Mouse (Mus musculus): ENCODE measurements around the gene Asf1b. TPM values are rescaled to one million over a fixed set of nuclear protein-coding genes. Genes with fewer than 3 reads are reported as not detected.

Gene Asf1b
- polyA plus RNA-seq, 1 experiment from 2014 or later = 83.0 TPM

GRCm38 (mm10) chr8:83917566-83917965, 37.7 kb upstream of the Asf1b start:
- whole genome bisulfite sequencing = 80% methylated on average over 6 of the region's 6 CpGs
- no peak overlapping the region for H3K9ac ChIP-seq (replicated peaks; ENCODE audit: low read length)
- H3K36me3 ChIP-seq (replicated peaks; ENCODE audit: control insufficient read depth, insufficient read depth, low read depth, low read length) = peaks cover 3% of the 10 kb centered on the region

GRCm38 (mm10) chr8:83921558-83921957, 33.7 kb upstream of the Asf1b start:
- peak; percentile 89 for DNase-seq (ENCODE audit: low spot score)
- Histone ChIP-seq H3K4me1 (ENCODE audit: control insufficient read depth, insufficient read depth, low read length) (no peaks in the 10 kb centered on the region), H3K4me2 (ENCODE audit: low read depth, low read length) (no peak overlapping the region), H3K27me3 (ENCODE audit: control insufficient read depth, insufficient read depth, low read length) (no peaks in the 10 kb centered on the region), H3K9me3 (replicated peaks; ENCODE audit: control insufficient read depth, low read length) (no peaks in the 10 kb centered on the region), H3K4me3 (ENCODE audit: low read depth, low read length) (no peak overlapping the region), H3K27ac (replicated peaks; ENCODE audit: low read depth, low read length) (no peak overlapping the region), H3K36me3 (replicated peaks; ENCODE audit: control insufficient read depth, insufficient read depth, low read depth, low read length) (peaks cover 7% of the 10 kb centered on the region), H3K9ac (replicated peaks; ENCODE audit: low read length) (no peak overlapping the region)
- no peak for ATAC-seq (replicated peaks; ENCODE audit: insufficient number of reproducible peaks, low FRiP score, low TSS enrichment, low read depth)
- WGBS = 63% methylated on average over 3 of the region's 3 CpGs

More at GRCm38 (mm10) chr8:83917566-83917965, 37.7 kb upstream of the Asf1b start:
- no peak overlapping the region for H3K4me2 ChIP-seq (ENCODE audit: low read depth, low read length)
- no peaks in the 10 kb centered on the region for H3K27me3 ChIP-seq (ENCODE audit: control insufficient read depth, insufficient read depth, low read length)
- ATAC-seq (replicated peaks; ENCODE audit: insufficient number of reproducible peaks, low FRiP score, low TSS enrichment, low read depth) (no peak), DNase-seq (ENCODE audit: low spot score) (no peak)
- no peaks in the 10 kb centered on the region for H3K9me3 ChIP-seq (replicated peaks; ENCODE audit: control insufficient read depth, low read length)
- no peak overlapping the region for H3K27ac ChIP-seq (replicated peaks; ENCODE audit: low read depth, low read length)
- no peak overlapping the region for H3K4me3 ChIP-seq (ENCODE audit: low read depth, low read length)
- H3K4me1 ChIP-seq (ENCODE audit: control insufficient read depth, insufficient read depth, low read length) = peaks cover 3% of the 10 kb centered on the region; the same call in 1 of the 2 replicates

- no peak for ATAC-seq (replicated peaks; ENCODE audit: insufficient number of reproducible peaks, low FRiP score, low TSS enrichment, low read depth)
- Histone ChIP-seq H3K9ac (replicated peaks; ENCODE audit: low read length) (no peak overlapping the region), H3K9me3 (replicated peaks; ENCODE audit: control insufficient read depth, low read length) (no peaks in the 10 kb centered on the region), H3K4me1 (ENCODE audit: control insufficient read depth, insufficient read depth, low read length) (no peaks in the 10 kb centered on the region), H3K4me3 (ENCODE audit: low read depth, low read length) (no peak overlapping the region), H3K4me2 (ENCODE audit: low read depth, low read length) (no peak overlapping the region), H3K27ac (replicated peaks; ENCODE audit: low read depth, low read length) (no peak overlapping the region), H3K36me3 (replicated peaks; ENCODE audit: control insufficient read depth, insufficient read depth, low read depth, low read length) (peaks cover 7% of the 10 kb centered on the region), H3K27me3 (ENCODE audit: control insufficient read depth, insufficient read depth, low read length) (no peaks in the 10 kb centered on the region)
- 93% methylated on average over 8 of the region's 8 CpGs for WGBS
- DNase-seq (ENCODE audit: low spot score) = no peak
These were observed 32.6 kb upstream of the Asf1b start for GRCm38 (mm10) chr8:83922727-83923126.

- DNase-seq (ENCODE audit: low spot score) = no peak
- Histone ChIP-seq H3K27me3 (ENCODE audit: control insufficient read depth, insufficient read depth, low read length) (no peaks in the 10 kb centered on the region), H3K4me2 (ENCODE audit: low read depth, low read length) (no peak overlapping the region), H3K9ac (replicated peaks; ENCODE audit: low read length) (no peak overlapping the region), H3K4me1 (ENCODE audit: control insufficient read depth, insufficient read depth, low read length) (no peaks in the 10 kb centered on the region), H3K36me3 (replicated peaks; ENCODE audit: control insufficient read depth, insufficient read depth, low read depth, low read length) (peaks cover 7% of the 10 kb centered on the region), H3K27ac (replicated peaks; ENCODE audit: low read depth, low read length) (no peak overlapping the region), H3K9me3 (replicated peaks; ENCODE audit: control insufficient read depth, low read length) (no peaks in the 10 kb centered on the region), H3K4me3 (ENCODE audit: low read depth, low read length) (no peak overlapping the region)
- ATAC-seq (replicated peaks; ENCODE audit: insufficient number of reproducible peaks, low FRiP score, low TSS enrichment, low read depth) = no peak
- WGBS = 83% methylated on average over 5 of the region's 5 CpGs
These were observed 30.7 kb upstream of the Asf1b start for GRCm38 (mm10) chr8:83924585-83924984.

- no peaks in the 10 kb centered on the region for H3K4me1 ChIP-seq (ENCODE audit: control insufficient read depth, insufficient read depth, low read length)
- H3K27me3 ChIP-seq (ENCODE audit: control insufficient read depth, insufficient read depth, low read length) = no peaks in the 10 kb centered on the region
- no peak overlapping the region for H3K27ac ChIP-seq (replicated peaks; ENCODE audit: low read depth, low read length)
- H3K4me3 ChIP-seq (ENCODE audit: low read depth, low read length) = no peak overlapping the region
- 75% methylated on average over 7 of the region's 7 CpGs for WGBS
- H3K36me3 ChIP-seq (replicated peaks; ENCODE audit: control insufficient read depth, insufficient read depth, low read depth, low read length) = peaks cover 16% of the 10 kb centered on the region
- H3K4me2 ChIP-seq (ENCODE audit: low read depth, low read length) = no peak overlapping the region
- H3K9ac ChIP-seq (replicated peaks; ENCODE audit: low read length) = no peak overlapping the region
- H3K9me3 ChIP-seq (replicated peaks; ENCODE audit: control insufficient read depth, low read length) = no peaks in the 10 kb centered on the region
- DNase-seq (ENCODE audit: low spot score) (no peak), ATAC-seq (replicated peaks; ENCODE audit: insufficient number of reproducible peaks, low FRiP score, low TSS enrichment, low read depth) (no peak)
These were observed 29.0 kb upstream of the Asf1b start for GRCm38 (mm10) chr8:83926266-83926665.

- H3K27me3 ChIP-seq (ENCODE audit: control insufficient read depth, insufficient read depth, low read length) = no peaks in the 10 kb centered on the region
- H3K36me3 ChIP-seq (replicated peaks; ENCODE audit: control insufficient read depth, insufficient read depth, low read depth, low read length) = peaks cover 39% of the 10 kb centered on the region
- H3K9me3 ChIP-seq (replicated peaks; ENCODE audit: control insufficient read depth, low read length) = no peaks in the 10 kb centered on the region
- H3K4me1 ChIP-seq (ENCODE audit: control insufficient read depth, insufficient read depth, low read length) = no peaks in the 10 kb centered on the region
- WGBS = 88% methylated on average over 5 of the region's 5 CpGs
- H3K27ac ChIP-seq (replicated peaks; ENCODE audit: low read depth, low read length) = no peak overlapping the region
- ATAC-seq (replicated peaks; ENCODE audit: insufficient number of reproducible peaks, low FRiP score, low TSS enrichment, low read depth) (no peak), DNase-seq (ENCODE audit: low spot score) (no peak)
- no peak overlapping the region for H3K4me2 ChIP-seq (ENCODE audit: low read depth, low read length)
- H3K4me3 ChIP-seq (ENCODE audit: low read depth, low read length) = no peak overlapping the region
- H3K9ac ChIP-seq (replicated peaks; ENCODE audit: low read length) = no peak overlapping the region
These were observed 21.1 kb upstream of the Asf1b start for GRCm38 (mm10) chr8:83934222-83934621.

GRCm38 (mm10) chr8:83934994-83935393, 20.3 kb upstream of the Asf1b start:
- DNase-seq (ENCODE audit: low spot score) = no peak
- 85% methylated on average over 2 of the region's 2 CpGs for WGBS
- H3K4me2 ChIP-seq (ENCODE audit: low read depth, low read length) = no peak overlapping the region
- H3K36me3 ChIP-seq (replicated peaks; ENCODE audit: control insufficient read depth, insufficient read depth, low read depth, low read length) = peaks cover 38% of the 10 kb centered on the region
- no peaks in the 10 kb centered on the region for H3K9me3 ChIP-seq (replicated peaks; ENCODE audit: control insufficient read depth, low read length)
- no peak overlapping the region for H3K4me3 ChIP-seq (ENCODE audit: low read depth, low read length)
- H3K27me3 ChIP-seq (ENCODE audit: control insufficient read depth, insufficient read depth, low read length) = no peaks in the 10 kb centered on the region
- H3K9ac ChIP-seq (replicated peaks; ENCODE audit: low read length) = no peak overlapping the region
- no peak overlapping the region for H3K27ac ChIP-seq (replicated peaks; ENCODE audit: low read depth, low read length)
- H3K4me1 ChIP-seq (ENCODE audit: control insufficient read depth, insufficient read depth, low read length) = no peaks in the 10 kb centered on the region
- ATAC-seq (replicated peaks; ENCODE audit: insufficient number of reproducible peaks, low FRiP score, low TSS enrichment, low read depth) = no peak

- no peak overlapping the region for H3K4me2 ChIP-seq (ENCODE audit: low read depth, low read length)
- H3K9me3 ChIP-seq (replicated peaks; ENCODE audit: control insufficient read depth, low read length) = no peaks in the 10 kb centered on the region
- 90% methylated on average over 8 of the region's 8 CpGs for WGBS
- H3K4me1 ChIP-seq (ENCODE audit: control insufficient read depth, insufficient read depth, low read length) = no peaks in the 10 kb centered on the region
- no peaks in the 10 kb centered on the region for H3K27me3 ChIP-seq (ENCODE audit: control insufficient read depth, insufficient read depth, low read length)
- no peak overlapping the region for H3K9ac ChIP-seq (replicated peaks; ENCODE audit: low read length)
- no peak for DNase-seq (ENCODE audit: low spot score)
- no peak overlapping the region for H3K4me3 ChIP-seq (ENCODE audit: low read depth, low read length)
- ATAC-seq (replicated peaks; ENCODE audit: insufficient number of reproducible peaks, low FRiP score, low TSS enrichment, low read depth) = no peak
- peaks cover 35% of the 10 kb centered on the region for H3K36me3 ChIP-seq (replicated peaks; ENCODE audit: control insufficient read depth, insufficient read depth, low read depth, low read length)
- no peak overlapping the region for H3K27ac ChIP-seq (replicated peaks; ENCODE audit: low read depth, low read length)
These were observed 19.9 kb upstream of the Asf1b start for GRCm38 (mm10) chr8:83935435-83935834.

Measured in embryonic facial prominence, embryonic 11.5 days (tissue).